Mouse (Mus musculus): Measurements from ENCODE around the gene Zfp746.

GRCm38 (mm10) chr6:48021678-48022077 is 64.7 kb downstream of the Zfp746 start:
- TF ChIP-seq CTCF (IDR thresholded peaks at IDR 0.05) (no peak), EP300 (IDR thresholded peaks at IDR 0.05; ENCODE audit: insufficient read depth, low read depth, low read length) (no peak), POLR2A (IDR thresholded peaks at IDR 0.05; ENCODE audit: insufficient read depth, low read depth, low read length) (no peak)

Data from heart, adult 2 months (tissue).